Mouse (Mus musculus) heart, adult 11 months (tissue): ENCODE measurements around the gene Ankfy1.
A peak's percentile ranks its signal among the peaks of the same experiment; 100 is the strongest.
"Not testable (repeated sequence)": the region's sequence is repeated elsewhere in the genome, so short reads cannot be mapped to it uniquely, and the experiment has no call there.

Source experiments
- DNase-seq: peaks from one replicate; pipeline ENCODE4 v3.0.0; 2022

Gene Ankfy1

GRCm38 (mm10) chr11:72689551-72690510, at the start of gene Ankfy1:
Gene Ankfy1 (plus strand): TSS chr11:72690006.
- peak; percentile 100 for DNase-seq

- no peak for DNase-seq
Observed at GRCm38 (mm10) chr11:72642730-72643129, 47.1 kb upstream of the Ankfy1 start.

GRCm38 (mm10) chr11:72645386-72645785, 44.4 kb upstream of the Ankfy1 start:
- DNase-seq = no peak

GRCm38 (mm10) chr11:72650347-72650746, 39.5 kb upstream of the Ankfy1 start:
- DNase-seq = no peak

GRCm38 (mm10) chr11:72659918-72660317, 29.9 kb upstream of the Ankfy1 start:
- no peak for DNase-seq

GRCm38 (mm10) chr11:72660359-72660758, 29.4 kb upstream of the Ankfy1 start:
- DNase-seq = no peak

- no peak for DNase-seq
Observed at GRCm38 (mm10) chr11:72664641-72665040, 25.2 kb upstream of the Ankfy1 start.

- no peak for DNase-seq
Observed at GRCm38 (mm10) chr11:72670634-72671033, 19.2 kb upstream of the Ankfy1 start.

- DNase-seq = no peak
Observed at GRCm38 (mm10) chr11:72671294-72671988, 18.4 kb upstream of the Ankfy1 start.

- DNase-seq = no peak
Observed at GRCm38 (mm10) chr11:72672438-72672837, 17.4 kb upstream of the Ankfy1 start.

- DNase-seq = no peak
Observed at GRCm38 (mm10) chr11:72675280-72675679, 14.5 kb upstream of the Ankfy1 start.

GRCm38 (mm10) chr11:72680726-72681125, 9.1 kb upstream of the Ankfy1 start:
- no peak for DNase-seq

GRCm38 (mm10) chr11:72683402-72683801, 6.4 kb upstream of the Ankfy1 start:
- DNase-seq = no peak

GRCm38 (mm10) chr11:72686697-72687096, 3.1 kb upstream of the Ankfy1 start:
- no peak for DNase-seq

GRCm38 (mm10) chr11:72688242-72688641, 1.6 kb upstream of the Ankfy1 start:
- no peak for DNase-seq

- no peak for DNase-seq
Observed at GRCm38 (mm10) chr11:72689115-72689514, 691 bp upstream of the Ankfy1 start.

GRCm38 (mm10) chr11:72692353-72692752, 2.5 kb downstream of the Ankfy1 start:
- DNase-seq = peak; percentile 78

- no peak for DNase-seq
Observed at GRCm38 (mm10) chr11:72695025-72695424, 5.2 kb downstream of the Ankfy1 start.

- DNase-seq = no peak
Observed at GRCm38 (mm10) chr11:72696368-72696971, 6.7 kb downstream of the Ankfy1 start.

- DNase-seq = no peak
Observed at GRCm38 (mm10) chr11:72697323-72697722, 7.5 kb downstream of the Ankfy1 start.

- DNase-seq = not testable (repeated sequence)
Observed at GRCm38 (mm10) chr11:72705111-72705510, 15.3 kb downstream of the Ankfy1 start.

GRCm38 (mm10) chr11:72712721-72713120, 22.9 kb downstream of the Ankfy1 start:
- DNase-seq = peak; percentile 72

- DNase-seq = no peak
Observed at GRCm38 (mm10) chr11:72718161-72718560, 28.4 kb downstream of the Ankfy1 start.
